Mouse (Mus musculus): ENCODE measurements around the gene C1ql1.

GRCm38 (mm10) chr11:102961082-102961481 is 14.6 kb upstream of the C1ql1 start:
- TF ChIP-seq POLR2A (IDR thresholded peaks at IDR 0.05; ENCODE audit: extremely low read depth, insufficient read depth, low read length) (no peak), CTCF (IDR thresholded peaks at IDR 0.05; ENCODE audit: low read depth, low read length) (no peak)
